8 mouse cellular contexts compared by ENCODE assay signal in the genomic region with DNA sequence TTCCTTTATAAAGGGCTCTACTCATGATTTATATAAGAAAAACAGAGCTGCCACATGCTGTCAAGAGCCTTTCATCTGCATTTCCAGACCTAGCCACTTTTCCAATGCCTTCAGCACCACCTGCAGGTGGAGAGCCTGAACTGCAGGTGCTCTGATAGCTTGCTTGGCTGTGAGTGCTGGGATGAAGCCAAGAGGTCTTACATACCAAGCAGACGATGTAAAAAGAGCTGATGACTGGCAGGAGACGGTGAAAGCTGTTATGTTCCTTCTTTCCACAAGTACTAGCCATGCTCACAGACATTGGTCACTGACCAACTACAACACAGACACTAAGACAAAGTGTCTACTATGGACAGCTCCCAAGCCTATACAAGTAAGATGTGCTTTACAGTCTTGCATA. TPM values are rescaled to one million over a fixed set of nuclear protein-coding genes. Genes with fewer than 3 reads are reported as not detected.
DNase-seq lines count a peak whose midpoint lies in the region; ATAC-seq and TF ChIP-seq lines count a peak whose summit lies in the region.

No protein-coding gene starts in this region.

- DNase-seq in ZHBTc4 (ENCODE audit: low read depth, low spot score): peak; percentile 88
- DNase-seq in cerebellum, postnatal 25 days: peak; percentile 96 to 97
- DNase-seq in gastrocnemius, adult 18-20 months (ENCODE audit: low spot score): peak; percentile 96
- DNase-seq in hindbrain, postnatal 0 days (ENCODE audit: low spot score): peak; percentile 96
- peak; percentile 92 for DNase-seq in left cerebral cortex, adult 11 months (ENCODE audit: low spot score)
- peak; percentile 90 for DNase-seq in mesoderm, embryonic 11.5 days (ENCODE audit: low read depth, low spot score)
- DNase-seq in right cerebral cortex, postnatal 36 days (ENCODE audit: low spot score in 2 of 2): peak; percentile 87 to 88
- DNase-seq in yolk sac, embryonic 10.5 days (ENCODE audit: low spot score): peak; percentile 56

- H3K9ac ChIP-seq in hindbrain, postnatal 0 days (replicated peaks; ENCODE audit: low read length): no peak overlapping the region

- TF ChIP-seq CTCF in hindbrain, postnatal 0 days (IDR thresholded peaks at IDR 0.05; ENCODE audit: low read depth): peak; percentile 99

- WGBS in hindbrain, postnatal 0 days: 0% methylated on average over 2 of the region's 2 CpGs

- no peaks in the 10 kb centered on the region for H3K27me3 ChIP-seq in hindbrain, postnatal 0 days (ENCODE audit: insufficient read depth, low read length)

- no peaks in the 10 kb centered on the region for H3K9me3 ChIP-seq in hindbrain, postnatal 0 days (ENCODE audit: low read length)

- no peak overlapping the region for H3K27ac ChIP-seq in hindbrain, postnatal 0 days

- peak; percentile 82 for ATAC-seq in hindbrain, postnatal 0 days

- no peak overlapping the region for H3K4me3 ChIP-seq in hindbrain, postnatal 0 days (ENCODE audit: low read length)

- H3K36me3 ChIP-seq in hindbrain, postnatal 0 days (ENCODE audit: insufficient read depth, low read length): peaks cover 12% of the 10 kb centered on the region; the same call in 1 of the 2 replicates

- 0 out of 2 replicates have a peak, but pooled peaks cover 6% of the 10 kb centered on the region for H3K4me1 ChIP-seq in hindbrain, postnatal 0 days (ENCODE audit: insufficient read depth, low read length)

- no peak overlapping the region for H3K4me2 ChIP-seq in hindbrain, postnatal 0 days (ENCODE audit: low read depth, low read length)

RNA-seq across cellular contexts. Expression of a gene that starts 12.0 kb away (rescaled TPM):
- under 1 TPM in 1 of 2 experiments, not detected in 1; 0.14 TPM for total RNA-seq in gastrocnemius, adult 18-20 months (2021)
- total RNA-seq in hindbrain, postnatal 0 days (2014; rRNA removed): 0.18 TPM in 1 of 2 replicates, not detected in the other
- polyA plus RNA-seq in hindbrain, postnatal 0 days (2015; fragmentation: Nextera tagmentation; extraction: Ambion mirVana): 0.54 and 0.58 TPM in 2 replicates

RNA-seq across cellular contexts. Expression of a gene that starts 12.3 kb away (rescaled TPM):
- total RNA-seq in gastrocnemius, adult 18-20 months (2021): 10 to 100 TPM; 65.0 to 70.0 TPM
- total RNA-seq in hindbrain, postnatal 0 days (2014; rRNA removed): 57.3 and 66.7 TPM in 2 replicates
- 63.0 and 63.6 TPM in 2 replicates for polyA plus RNA-seq in hindbrain, postnatal 0 days (2015; fragmentation: Nextera tagmentation; extraction: Ambion mirVana)

RNA-seq across cellular contexts. Expression of a gene that starts 42.1 kb away (rescaled TPM):
- total RNA-seq in gastrocnemius, adult 18-20 months (2021): under 1 TPM; 0.23 to 0.28 TPM
- total RNA-seq in hindbrain, postnatal 0 days (2014; rRNA removed): 0.05 and 0.07 TPM in 2 replicates
- 0.04 and 0.08 TPM in 2 replicates for polyA plus RNA-seq in hindbrain, postnatal 0 days (2015; fragmentation: Nextera tagmentation; extraction: Ambion mirVana)
